Mouse (Mus musculus) fat pad, adult 2 months (tissue): ENCODE data around the gene Zfp367.
A peak's percentile ranks its signal among the peaks of the same experiment; 100 is the strongest.

Experiments used
- DNase-seq: peaks from one replicate; pipeline ENCODE4 v3.0.0-alpha.2; 2011; ENCODE audit warnings: low read depth, low spot score; ENCODE audit errors: extremely low read depth

Gene Zfp367

DNA sequence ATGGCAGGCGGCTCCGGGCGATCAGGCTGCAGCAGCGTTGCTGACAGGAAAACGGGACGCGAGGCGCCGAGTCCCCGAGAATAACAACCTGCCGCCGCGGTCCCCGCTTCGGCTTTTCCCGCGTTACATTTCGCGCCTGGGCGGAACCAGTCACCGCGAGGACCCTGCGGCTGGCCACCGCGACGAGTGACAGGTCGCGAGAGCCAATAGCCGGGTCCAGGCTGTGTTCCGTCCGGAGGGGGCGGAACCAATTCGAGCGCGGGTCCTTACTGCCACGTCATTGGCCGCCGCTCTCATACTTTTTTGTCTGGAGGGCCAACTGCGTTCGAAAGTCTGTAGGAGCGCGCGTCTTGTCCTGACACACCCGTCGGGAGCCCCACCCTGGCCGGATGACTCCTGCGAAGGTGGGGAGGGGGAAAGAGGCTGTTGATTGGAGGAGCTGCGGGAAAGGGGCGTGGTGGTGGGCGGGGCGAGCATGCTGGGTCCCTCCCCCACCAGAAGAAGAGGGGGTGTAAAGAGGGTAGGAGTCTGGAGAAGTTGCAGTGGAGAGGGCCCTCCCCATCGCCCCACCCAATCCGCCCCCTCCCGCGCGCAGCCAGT is at the start of gene Zfp367:
Zfp367 (minus strand) TSS at position 120 of the 600 bp plus-strand sequence.
- peak; percentile 69 for DNase-seq

DNA sequence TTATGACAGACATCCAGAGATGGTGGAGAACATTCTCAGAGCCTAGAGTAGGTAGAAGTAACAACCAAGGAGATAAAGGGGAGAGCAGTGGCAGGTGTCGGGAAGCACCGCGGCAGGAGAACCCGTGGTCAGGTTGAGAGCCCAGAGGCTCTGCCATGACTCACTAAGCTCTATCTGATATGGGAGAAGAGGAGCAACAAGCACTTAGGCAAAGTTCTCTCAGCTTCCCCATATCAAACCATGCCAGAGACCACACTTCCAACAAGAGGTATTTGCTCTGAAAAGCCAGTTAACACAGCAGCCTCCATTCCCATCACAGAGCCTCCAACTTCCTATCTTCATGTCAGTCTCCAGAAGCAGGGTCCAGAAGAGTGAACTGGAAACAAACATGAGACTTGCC is 47.9 kb upstream of the Zfp367 start:
- no peak for DNase-seq

DNA sequence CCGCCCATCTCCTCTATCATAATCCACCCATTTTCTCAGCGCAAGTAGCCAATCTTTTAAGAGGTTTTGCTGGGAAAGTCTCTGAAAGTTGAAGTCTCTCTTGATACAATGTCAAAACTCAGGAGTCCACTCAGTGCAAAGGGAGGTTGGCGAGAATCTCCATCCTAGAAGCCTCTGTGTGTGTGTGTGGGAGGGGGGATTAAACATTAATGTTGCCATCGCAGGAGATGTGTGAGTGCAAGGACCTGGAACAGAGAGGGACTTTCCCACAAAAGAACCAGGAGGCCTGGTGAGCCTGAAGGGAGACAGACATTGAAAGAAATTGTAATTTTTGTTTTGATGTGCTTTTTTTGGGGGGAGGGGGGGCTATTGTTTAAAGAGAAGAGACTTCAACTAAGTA is 45.3 kb upstream of the Zfp367 start:
- no peak for DNase-seq

DNA sequence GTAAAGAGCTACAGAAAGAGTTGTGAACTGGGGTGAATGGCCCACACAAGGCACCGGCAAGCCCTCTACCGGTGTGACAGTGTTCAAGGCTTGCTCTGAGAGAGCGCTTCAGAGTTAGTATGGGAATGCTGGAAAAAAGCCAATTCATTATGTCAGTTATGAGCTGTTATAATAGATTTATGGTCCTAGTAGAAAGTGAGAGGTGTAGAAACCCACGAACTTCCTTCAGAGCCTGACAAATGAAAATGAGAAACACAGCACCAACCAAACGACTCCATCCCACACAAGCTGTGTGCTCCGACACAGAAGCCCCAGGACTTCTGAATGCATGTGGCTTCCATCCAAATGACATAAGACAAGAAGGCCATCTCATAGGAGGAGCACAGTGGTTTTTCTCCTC is 44.9 kb upstream of the Zfp367 start:
- no peak for DNase-seq

DNA sequence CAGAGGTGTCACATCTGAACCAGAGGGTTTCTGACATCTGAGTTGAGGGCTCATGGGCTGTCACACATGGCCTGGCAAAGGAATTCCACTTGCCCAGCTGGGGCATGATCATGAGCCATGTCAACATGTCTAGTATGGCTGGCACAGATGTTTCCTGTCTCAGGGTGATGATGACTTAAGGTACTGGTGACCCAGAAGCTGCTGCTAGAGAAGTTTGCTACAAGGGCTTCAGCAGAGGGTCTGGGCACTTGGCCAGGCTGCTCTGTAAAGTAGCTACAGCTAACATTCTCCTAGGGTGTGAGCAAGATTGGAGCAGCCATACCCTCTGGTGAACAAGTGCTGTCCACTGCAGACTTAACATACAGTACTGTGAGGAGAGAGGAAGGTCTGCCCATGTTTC is 34.1 kb upstream of the Zfp367 start:
- DNase-seq, result no peak

DNA sequence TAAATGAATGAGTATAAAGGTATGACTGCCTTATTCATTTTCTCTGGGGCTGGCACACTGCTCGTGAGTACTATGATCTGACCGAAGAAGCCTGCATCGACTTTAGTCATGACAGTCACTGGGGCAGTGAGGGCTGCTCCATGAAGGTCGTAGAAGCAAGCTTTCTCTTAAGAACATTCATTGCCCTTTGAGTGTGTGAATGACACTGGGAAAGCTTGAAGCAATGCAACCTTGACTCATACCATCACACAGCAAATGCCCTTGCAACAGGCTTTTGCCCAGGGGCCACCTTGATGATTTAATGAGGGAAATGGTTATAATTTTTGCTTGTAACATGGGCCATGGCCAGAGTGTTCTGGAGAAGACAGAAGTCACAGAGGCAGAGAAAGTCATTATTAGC is 33.5 kb upstream of the Zfp367 start:
- DNase-seq, result no peak

DNA sequence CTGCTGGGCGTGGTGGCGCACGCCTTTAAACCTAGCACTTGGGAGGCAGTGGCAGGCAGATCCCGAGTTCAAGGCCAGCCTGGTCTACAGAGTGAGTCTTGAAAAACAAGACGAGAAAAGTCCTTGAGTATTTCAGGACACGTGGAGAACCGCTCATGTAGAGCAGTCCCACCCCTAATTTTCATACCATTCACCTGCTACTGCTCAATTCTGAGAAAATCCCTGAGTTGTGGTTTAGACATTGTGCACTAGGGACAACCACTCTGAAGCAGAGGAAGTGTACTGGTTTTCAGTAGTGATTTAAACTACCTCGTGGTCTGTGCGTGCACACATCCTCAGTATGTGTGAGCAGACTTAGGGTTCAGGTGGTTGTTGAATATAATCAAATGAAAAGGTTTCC is 32.6 kb upstream of the Zfp367 start:
- DNase-seq, result no peak

DNA sequence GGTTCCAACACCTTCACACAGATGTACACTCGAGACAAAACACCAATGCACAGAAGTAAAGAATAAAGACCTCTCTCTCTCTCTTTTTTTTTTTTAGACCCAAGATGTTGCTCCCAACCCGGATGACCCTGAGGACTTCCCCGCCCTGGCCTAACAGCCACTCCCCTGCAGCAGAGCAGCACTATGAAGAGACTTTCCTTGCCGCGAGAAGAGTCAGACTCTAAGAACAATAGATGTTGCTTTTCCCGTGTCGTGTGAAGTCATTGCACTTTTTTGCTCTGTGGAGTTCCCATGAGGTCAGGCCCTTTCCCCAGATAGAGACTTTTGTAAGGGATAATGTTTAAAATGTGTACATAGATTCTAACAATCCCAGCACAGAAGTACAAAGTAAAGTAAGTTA is 32.2 kb upstream of the Zfp367 start:
- no peak for DNase-seq

DNA sequence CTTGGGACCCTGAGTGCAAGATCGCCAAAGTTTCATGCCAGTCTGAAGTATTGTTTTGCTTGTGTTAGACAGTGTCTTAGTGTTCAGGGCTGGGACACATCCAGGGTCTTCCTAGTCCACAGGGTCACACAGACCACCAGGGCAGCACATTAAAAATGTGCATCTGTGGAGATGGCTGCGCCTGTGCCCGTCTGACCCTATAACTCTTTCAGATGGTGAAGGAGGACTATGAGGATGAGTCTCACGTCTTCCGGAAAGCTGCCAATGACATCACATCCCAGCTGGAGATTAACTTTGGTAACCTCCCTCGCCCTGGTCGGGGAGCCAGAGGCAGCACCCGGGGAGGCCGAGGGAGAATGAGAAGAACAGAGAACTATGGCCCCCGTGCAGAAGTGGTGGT is 31.4 kb upstream of the Zfp367 start:
- no peak for DNase-seq

DNA sequence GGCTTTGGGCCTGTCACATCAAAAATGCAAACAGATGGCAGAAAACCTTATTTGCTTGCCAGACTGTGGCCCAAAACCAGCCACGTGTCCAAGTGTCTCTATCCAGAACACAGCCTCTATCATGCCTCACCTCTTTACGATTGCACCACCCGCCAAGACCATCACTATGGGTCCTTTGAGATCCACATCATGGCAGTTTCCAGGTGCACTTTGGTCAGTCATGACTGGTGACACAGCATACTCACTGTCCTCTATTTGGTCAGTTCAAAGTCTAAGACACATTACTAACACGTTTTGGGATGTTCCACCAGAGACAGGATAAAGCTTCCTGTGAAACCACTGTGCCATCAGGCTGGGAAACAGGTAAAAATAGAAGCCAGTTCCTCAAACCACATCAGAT is 30.6 kb upstream of the Zfp367 start:
- DNase-seq, result no peak

DNA sequence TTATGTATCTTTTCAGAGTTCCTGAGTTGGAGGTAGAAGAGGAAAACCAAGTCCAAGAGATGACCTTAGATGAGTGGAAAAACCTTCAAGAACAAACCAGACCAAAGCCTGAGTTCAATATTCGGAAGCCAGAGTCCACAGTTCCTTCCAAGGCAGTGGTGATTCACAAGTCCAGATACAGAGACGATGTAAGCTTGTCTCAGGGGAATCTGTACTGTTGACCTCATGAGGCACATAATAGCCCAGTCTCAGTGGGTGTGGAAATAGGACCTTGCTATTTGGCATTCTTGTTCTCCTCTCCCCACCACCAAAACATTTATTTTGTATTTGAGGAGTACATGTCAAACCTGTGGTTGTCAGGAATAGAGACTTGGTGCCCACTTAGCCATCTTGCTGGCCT is 29.1 kb upstream of the Zfp367 start:
- no peak for DNase-seq

DNA sequence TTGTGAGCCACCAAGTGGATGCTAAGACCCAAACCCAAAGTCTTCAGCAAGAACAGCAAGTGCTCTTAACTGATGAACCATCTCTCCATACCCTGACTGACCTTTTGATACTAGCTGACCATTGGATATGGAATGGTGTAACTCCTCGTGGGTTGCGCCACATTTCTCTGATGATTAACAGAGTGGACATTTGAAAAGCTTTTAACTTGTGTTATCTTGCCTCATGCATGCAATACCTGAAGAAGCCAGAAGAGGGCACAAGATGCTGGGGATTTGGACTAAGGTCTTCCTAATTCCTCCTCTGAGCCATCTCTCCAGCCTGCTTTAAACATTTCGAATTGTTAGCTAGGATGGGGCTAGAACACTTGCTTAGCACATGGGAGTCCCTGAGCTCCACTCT is 27.9 kb upstream of the Zfp367 start:
- no peak for DNase-seq

DNA sequence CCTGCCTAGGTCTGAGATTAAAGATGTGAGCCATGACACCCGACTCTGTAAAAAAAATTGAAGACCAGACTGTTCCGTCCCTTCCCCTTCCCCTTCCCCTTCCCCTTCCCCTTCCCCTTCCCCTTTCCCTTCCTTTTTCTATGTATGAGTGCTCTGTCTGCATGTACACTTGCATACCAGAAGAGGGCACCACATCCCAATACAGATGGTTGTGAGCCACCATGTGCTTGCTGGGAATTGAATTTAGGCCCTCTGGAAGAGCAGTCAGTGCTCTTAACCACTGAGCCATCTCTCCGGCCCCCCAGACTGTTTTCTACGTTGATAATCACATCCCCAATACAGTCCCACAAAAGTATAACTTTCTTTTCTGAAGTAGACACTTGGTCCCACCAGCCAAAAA is 27.3 kb upstream of the Zfp367 start:
- no peak for DNase-seq

DNA sequence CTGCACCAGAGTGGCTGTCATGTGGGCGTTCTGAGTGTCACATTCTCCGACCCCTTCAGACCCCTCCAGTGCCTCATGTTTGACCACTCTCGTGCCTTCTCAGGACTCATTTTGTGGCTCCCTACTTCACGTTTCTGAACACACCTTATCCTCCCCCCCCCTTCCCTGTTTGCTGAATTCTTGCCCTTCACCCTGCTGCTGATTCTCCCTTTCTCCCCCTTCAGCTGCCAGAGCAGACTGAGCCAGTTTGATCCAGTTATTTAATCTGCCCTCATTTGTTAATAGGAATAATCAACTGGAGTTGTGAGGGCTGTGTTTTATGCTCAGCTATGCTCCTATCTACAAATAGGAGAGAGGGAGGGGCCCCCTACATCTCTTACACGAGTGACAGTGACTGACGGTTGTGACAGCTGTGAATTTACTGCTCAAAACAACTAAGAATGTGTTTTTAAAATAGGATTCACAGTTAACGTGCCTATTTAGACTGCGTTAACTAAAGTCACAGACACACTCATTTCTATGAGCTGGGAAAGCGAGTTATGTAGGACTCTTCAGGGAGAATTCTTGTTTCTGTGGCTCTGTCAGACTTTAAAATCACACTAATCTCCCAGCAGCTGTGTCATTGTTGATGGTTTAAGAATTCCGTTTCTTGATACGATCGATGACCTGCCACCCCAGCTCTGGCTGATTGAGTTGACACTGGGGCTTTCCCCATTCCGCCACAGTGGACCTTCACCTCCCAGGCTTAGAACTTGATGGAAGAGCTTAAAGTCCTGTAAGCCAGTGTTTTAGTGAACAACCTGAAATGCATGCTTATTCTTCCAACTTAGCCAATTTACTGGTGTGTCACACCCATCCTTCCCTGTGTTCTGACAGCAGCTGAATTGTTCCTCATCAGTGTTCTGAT is 26.0 kb upstream of the Zfp367 start:
- DNase-seq, result no peak

DNA sequence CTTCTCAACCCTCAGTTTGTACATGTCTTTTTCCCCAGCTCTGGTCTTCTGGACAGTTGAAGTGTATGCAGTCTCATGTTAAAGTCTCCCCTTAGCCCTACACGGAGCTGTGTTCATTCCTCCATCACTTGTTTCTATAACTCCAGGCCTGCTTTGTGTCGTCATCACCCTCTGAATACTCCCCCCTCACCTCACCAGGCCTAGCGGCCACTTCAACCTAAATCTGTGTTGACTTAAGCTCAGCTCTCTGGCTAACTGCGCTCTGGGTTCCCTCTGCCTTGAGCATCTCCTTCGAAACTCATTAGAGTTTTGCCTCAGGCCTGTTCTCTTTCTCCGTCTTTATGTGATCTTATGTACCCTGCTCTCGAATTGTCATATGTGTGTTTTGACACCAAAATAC is 25.0 kb upstream of the Zfp367 start:
- no peak for DNase-seq

DNA sequence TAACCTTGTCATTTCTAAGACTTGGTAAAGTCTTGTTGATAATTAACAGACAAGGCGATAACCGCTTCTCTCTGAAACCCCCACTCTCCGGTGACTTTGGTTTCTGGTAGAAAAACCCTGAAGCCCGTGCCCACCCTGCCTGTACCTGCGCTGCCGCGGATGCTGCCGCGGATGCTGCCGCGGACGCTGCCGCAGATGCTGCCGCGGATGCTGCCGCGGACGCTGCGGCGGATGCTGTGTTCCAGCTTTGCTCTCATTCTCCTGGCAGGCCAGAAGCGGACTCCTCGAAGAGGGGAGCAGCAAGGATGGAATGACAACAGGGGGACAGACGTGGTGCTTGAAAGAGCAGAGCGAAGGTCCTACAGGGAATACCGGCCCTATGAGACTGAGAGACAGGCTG is 16.7 kb upstream of the Zfp367 start:
- DNase-seq, result no peak

DNA sequence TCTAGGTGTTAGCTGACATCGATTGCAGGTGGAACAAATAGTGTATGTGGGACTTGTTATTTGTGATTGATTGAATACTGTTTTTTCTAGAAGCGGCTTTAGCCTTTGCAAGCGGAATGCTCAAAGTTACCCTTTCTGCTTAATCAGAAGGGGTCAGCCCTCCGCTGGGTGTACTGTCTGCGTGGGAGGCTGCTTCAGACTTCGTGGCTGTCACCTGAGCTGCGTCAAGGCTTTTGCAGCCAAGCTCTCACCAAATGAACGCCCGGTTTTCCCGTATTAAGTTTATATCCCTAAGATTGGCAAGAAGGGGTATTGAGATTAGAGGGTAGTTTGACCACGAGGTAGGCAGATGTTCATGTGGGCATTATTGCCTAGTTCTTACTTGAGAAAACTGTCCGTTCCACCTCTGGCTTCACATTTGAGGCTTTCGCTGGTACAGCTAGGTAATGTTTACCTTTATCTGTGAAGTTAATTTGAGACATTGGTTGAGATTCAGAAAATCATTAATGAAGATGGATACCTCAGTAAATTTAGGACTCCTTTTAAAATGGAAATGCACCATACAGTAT is 10.2 kb upstream of the Zfp367 start:
- no peak for DNase-seq

DNA sequence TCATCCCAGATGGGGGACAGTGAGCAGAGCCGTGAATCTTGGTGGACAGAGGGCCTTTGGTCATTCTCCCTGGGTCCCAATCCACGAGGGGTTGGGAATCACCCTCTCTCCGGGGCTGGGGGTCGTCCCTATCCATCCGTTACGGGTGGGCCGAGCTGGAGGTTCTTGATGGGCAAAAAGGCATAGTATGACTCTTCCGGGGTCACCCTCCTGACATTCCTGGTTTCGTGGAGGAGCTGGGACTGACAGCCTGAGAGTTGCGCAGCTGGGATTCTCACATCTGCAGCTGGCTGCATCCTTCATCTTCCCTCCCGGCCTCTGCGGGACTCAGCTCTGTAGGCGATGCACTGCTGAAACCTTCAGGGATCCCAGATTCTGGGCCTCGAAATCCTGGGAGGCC is 9.6 kb upstream of the Zfp367 start:
- no peak for DNase-seq

DNA sequence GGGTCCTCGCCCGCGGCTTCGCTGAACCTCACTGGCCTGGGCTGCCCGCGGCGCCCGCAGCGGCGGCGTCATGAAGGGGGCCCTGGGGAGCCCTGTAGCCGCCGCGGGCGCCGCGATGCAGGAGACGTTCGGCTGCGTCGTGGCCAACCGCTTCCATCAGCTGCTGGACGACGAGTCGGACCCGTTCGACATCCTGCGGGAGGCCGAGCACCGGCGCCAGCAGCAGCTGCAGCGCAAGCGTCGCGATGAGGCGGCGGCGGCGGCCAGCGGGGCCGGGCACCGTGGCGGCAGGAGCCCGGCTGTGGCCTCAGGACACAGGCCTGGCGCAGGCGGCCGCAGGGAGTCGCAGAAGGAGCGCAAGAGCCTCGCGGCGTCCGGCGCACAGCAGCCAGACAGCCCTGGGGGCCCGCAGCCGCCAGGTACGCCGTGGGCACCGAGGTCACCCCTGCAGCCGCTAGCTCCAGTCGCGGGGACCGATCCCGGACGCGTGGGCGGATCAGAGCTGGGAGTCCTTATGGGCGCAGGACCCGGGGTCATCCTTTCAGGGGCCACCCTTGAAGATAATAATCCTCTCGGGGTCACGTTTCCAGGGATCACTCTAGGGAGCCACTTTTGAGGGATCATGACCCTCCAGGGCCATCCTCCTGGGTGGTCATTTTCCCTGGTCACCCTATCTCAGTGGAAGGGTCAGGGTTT is 9.1 kb upstream of the Zfp367 start:
- no peak for DNase-seq

DNA sequence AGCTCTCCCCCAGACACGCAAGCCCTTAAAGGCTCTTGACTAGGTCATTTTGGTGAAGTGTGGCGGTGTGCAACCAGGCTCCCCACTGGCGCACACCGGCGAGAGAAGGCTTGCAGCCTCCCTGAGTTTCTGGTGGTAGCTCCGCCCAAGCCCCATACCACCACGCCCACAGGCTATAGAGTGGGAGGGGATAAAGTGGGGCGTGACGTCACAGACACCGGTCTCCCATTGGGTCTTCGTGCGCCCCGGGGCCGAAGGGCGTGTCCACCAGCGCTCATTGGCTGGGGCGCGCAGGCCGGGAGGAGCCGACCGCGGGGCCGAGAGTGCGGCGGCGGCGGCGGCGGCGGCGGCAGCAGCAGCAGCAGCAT is 8.5 kb upstream of the Zfp367 start, which contains the start of gene Habp4:
Habp4 (plus strand) TSS at position 277 of the 368 bp plus-strand sequence.
- peak; percentile 64 for DNase-seq

DNA sequence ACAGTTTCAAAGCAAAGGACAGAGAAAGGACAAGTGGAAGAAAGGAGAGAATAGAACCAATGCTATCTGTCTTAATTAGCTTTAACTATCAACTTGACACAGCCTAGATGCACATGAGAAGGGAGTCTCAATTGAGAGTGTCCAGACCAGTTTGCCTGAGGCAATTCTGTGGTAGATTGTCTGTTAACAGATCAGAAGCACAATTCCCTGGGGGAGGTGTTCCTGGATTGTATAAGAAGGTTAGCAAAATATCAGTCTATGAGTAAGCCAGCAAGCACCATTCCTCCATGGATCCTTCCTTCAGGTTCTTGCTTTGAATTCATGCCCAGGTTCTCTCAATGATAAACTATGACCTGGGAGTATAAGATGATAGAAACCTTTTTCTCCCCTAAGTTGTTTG is 4.0 kb upstream of the Zfp367 start:
- no peak for DNase-seq

DNA sequence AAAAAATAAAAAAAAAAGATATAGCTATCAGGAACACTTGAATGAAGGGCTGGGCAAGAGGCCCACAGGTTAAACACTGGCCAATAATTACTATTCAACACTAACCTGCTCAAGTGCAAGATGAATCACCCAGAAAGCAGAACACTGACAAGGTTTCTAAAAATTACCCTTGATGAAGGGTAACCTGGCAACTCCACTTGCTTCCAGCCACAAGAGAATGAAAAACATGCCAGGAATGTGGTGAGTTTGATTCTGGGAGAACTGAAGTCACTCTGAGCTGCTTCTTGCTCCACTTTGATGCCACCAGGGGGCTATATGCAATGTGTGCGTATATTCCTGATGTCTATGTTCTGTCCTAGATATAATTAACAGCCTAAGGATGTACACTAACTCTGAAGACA is 2.2 kb upstream of the Zfp367 start:
- DNase-seq, result no peak
